Comparison of ENCODE assay signal across 13 mouse cellular contexts in the genomic region with DNA sequence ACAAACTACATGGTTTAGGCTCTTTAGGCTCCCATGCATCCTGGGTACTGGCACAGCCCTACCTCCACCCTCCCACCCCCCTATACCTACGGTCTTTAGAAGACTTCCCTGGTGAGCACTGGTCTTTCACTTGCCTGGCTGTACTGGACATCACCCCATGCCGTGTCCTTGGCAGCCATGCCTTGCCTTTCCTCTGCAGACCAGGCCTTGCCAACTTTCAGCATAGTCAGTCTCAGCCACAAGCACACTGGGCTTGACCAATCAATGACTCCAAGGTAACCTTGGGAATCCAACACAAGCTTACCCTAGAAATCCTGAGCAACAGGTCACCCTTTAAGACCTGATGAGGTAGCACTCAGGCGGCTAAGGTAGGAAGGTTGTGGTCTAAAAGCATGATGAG. TPM values are rescaled to one million over a fixed set of nuclear protein-coding genes. Genes with fewer than 3 reads are reported as not detected.
DNase-seq lines count a peak whose midpoint lies in the region; ATAC-seq and TF ChIP-seq lines count a peak whose summit lies in the region.
"Had no signal": no experiment of that assay in that cellular context is flagged by ENCODE, and none has a peak within 500 bp of the region (broad histone marks: within the 10 kb centered on the region; RNA-seq: fewer than 3 reads in every experiment).

No protein-coding gene starts in this region.

- TF ChIP-seq CTCF in liver, adult 2 months (IDR thresholded peaks at IDR 0.05; ENCODE audit: low read depth, low read length): no peak

- peaks cover 22% of the 10 kb centered on the region; the same call in 1 of the 2 replicates for H3K79me2 ChIP-seq in liver, adult 2 months (ENCODE audit: control insufficient read depth, insufficient read depth, low read length)
- peaks cover 99% of the 10 kb centered on the region for H3K79me2 ChIP-seq in myocyte (ENCODE audit: control insufficient read depth, insufficient read depth)

- no peaks in the 10 kb centered on the region for H3K27me3 ChIP-seq in heart, embryonic 11.5 days (ENCODE audit: control insufficient read depth, insufficient read depth, low read length)
- H3K27me3 ChIP-seq in liver, adult 2 months (ENCODE audit: control insufficient read depth, insufficient read depth, low read length): no peaks in the 10 kb centered on the region
- no peaks in the 10 kb centered on the region for H3K27me3 ChIP-seq in myocyte (ENCODE audit: control insufficient read depth, insufficient read depth, insufficient read length)
- no peaks in the 10 kb centered on the region for H3K27me3 ChIP-seq in forebrain, embryonic 10.5 days (ENCODE audit: poor library complexity, severe bottlenecking)
- H3K27me3 ChIP-seq: lung, embryonic 15.5 days had no signal

- DNase-seq in heart, adult 11 months: peak; percentile 93
- peak; percentile 73 for DNase-seq in liver, adult 2 months (ENCODE audit: extremely low read depth, low read depth, low spot score)
- no peak for DNase-seq in liver
- DNase-seq in forebrain, embryonic 10.5 days (ENCODE audit: extremely low spot score, low spot score): no peak
- DNase-seq in ovary, postnatal 36 days (ENCODE audit: low spot score): no peak
- DNase-seq: heart, postnatal 36 days; retina, postnatal 1 day; thymus, adult 2 months had no signal

- no peak overlapping the region for H3K4me2 ChIP-seq in heart, embryonic 11.5 days
- peak overlapping the region; percentile 12 for H3K4me2 ChIP-seq in myocyte (ENCODE audit: low read depth)
- H3K4me2 ChIP-seq: lung, embryonic 15.5 days had no signal

- no peak for ATAC-seq in heart, embryonic 11.5 days (replicated peaks; ENCODE audit: insufficient number of reproducible peaks, low FRiP score, low TSS enrichment)

- no peaks in the 10 kb centered on the region for H3K9me3 ChIP-seq in heart, embryonic 11.5 days (replicated peaks; ENCODE audit: control insufficient read depth, low read length)
- H3K9me3 ChIP-seq in forebrain, embryonic 10.5 days: peaks cover 3% of the 10 kb centered on the region
- H3K9me3 ChIP-seq: lung, embryonic 15.5 days; midbrain, embryonic 10.5 days had no signal

- no peak overlapping the region for H3K9ac ChIP-seq in heart, embryonic 11.5 days (ENCODE audit: low read depth, low read length)
- H3K9ac ChIP-seq in liver, adult 2 months (ENCODE audit: low read depth, low read length): no peak overlapping the region
- H3K9ac ChIP-seq: lung, embryonic 15.5 days had no signal

- no peak for TF ChIP-seq POLR2A in liver, adult 2 months (IDR thresholded peaks at IDR 0.05; ENCODE audit: extremely low read depth, insufficient read depth, low read length)
- TF ChIP-seq POLR2A in myocyte (IDR thresholded peaks at IDR 0.05; ENCODE audit: insufficient read length, low read depth): no peak

- 90% methylated on average over 3 of the region's 3 CpGs for WGBS in heart, embryonic 11.5 days (ENCODE audit: insufficient replicate concordance)
- WGBS in liver, adult 2 months: 47% methylated on average over 3 of the region's 3 CpGs
- WGBS in forebrain, embryonic 10.5 days: 96% methylated on average over 3 of the region's 3 CpGs

- H3ac ChIP-seq in myocyte (ENCODE audit: control insufficient read depth, insufficient read length): no peak overlapping the region

- no peak overlapping the region for H3K4me3 ChIP-seq in heart, embryonic 11.5 days (ENCODE audit: low read depth, low read length)
- H3K4me3 ChIP-seq in liver, adult 2 months (ENCODE audit: insufficient read depth, low read depth, low read length): no peak overlapping the region
- H3K4me3 ChIP-seq in brown adipose tissue, adult 24 weeks (ENCODE audit: insufficient read depth, low read depth, low read length): no peak overlapping the region
- H3K4me3 ChIP-seq in myocyte: no peak overlapping the region
- H3K4me3 ChIP-seq in forebrain, embryonic 10.5 days: no peak overlapping the region
- H3K4me3 ChIP-seq: lung, embryonic 15.5 days; midbrain, embryonic 10.5 days had no signal

- H3K36me3 ChIP-seq in heart, embryonic 11.5 days (ENCODE audit: control insufficient read depth, insufficient read depth, low read length): peaks cover 36% of the 10 kb centered on the region
- H3K36me3 ChIP-seq in liver, adult 2 months (ENCODE audit: control insufficient read depth, insufficient read depth, low read length): peaks cover 2% of the 10 kb centered on the region; the same call in 1 of the 2 replicates
- H3K36me3 ChIP-seq in myocyte (ENCODE audit: control insufficient read depth, insufficient read depth): peaks cover 26% of the 10 kb centered on the region
- peaks cover 99% of the 10 kb centered on the region for H3K36me3 ChIP-seq in forebrain, embryonic 10.5 days (replicated peaks)

- peaks cover 25% of the 10 kb centered on the region for H3K4me1 ChIP-seq in heart, embryonic 11.5 days (ENCODE audit: control insufficient read depth, insufficient read depth, low read length)
- peaks cover 27% of the 10 kb centered on the region for H3K4me1 ChIP-seq in liver, adult 2 months (ENCODE audit: control insufficient read depth, insufficient read depth, low read length)
- peaks cover 43% of the 10 kb centered on the region for H3K4me1 ChIP-seq in brown adipose tissue, adult 24 weeks (ENCODE audit: control insufficient read depth, insufficient read depth, insufficient read length, low read length)
- H3K4me1 ChIP-seq in forebrain, embryonic 10.5 days: 0 out of 2 replicates have a peak, but pooled peaks cover 5% of the 10 kb centered on the region

- no peak overlapping the region for H3K27ac ChIP-seq in heart, embryonic 11.5 days (ENCODE audit: low read depth, low read length)
- peak overlapping the region; percentile 47 for H3K27ac ChIP-seq in liver, adult 2 months (replicated peaks; ENCODE audit: insufficient read depth, low read depth, low read length)
- H3K27ac ChIP-seq in brown adipose tissue, adult 24 weeks (replicated peaks; ENCODE audit: low read depth, low read length): peak overlapping the region; percentile 99
- no peak overlapping the region for H3K27ac ChIP-seq in forebrain, embryonic 10.5 days
- H3K27ac ChIP-seq: lung, embryonic 15.5 days; midbrain, embryonic 10.5 days had no signal

TF ChIP-seq in myocyte, 11 proteins besides CTCF, POLR2A, EP300 and RAD21:
- peak; percentile 19 for TF ChIP-seq POLR2AphosphoS2 (IDR thresholded peaks at IDR 0.05; ENCODE audit: insufficient read length, low read depth)
- TF ChIP-seq REST (IDR thresholded peaks at IDR 0.05; ENCODE audit: insufficient read depth, insufficient read length): no peak

RNA-seq across cellular contexts. Expression of gene Ywhag, which starts 17.8 kb away (rescaled TPM):
- polyA plus RNA-seq in heart, embryonic 11.5 days (2014; fragmentation: Nextera tagmentation; extraction: Ambion mirVana): 103 and 108 TPM in 2 replicates
- 23.0 and 30.9 TPM in 2 replicates for total RNA-seq in liver, adult 2 months (2014; rRNA removed)
- polyA plus RNA-seq in liver, adult 2 months (2012; rRNA removed): 42.4 and 50.4 TPM in 2 replicates
- polyA plus RNA-seq in brown adipose tissue, adult 24 weeks (2012; ENCODE audit: insufficient read depth, insufficient read length, missing spikeins): 499 and 545 TPM in 2 replicates
- 244 TPM for polyA plus RNA-seq in myocyte (2012; fragmentation: generic; extraction: Trizol)
- 264 and 283 TPM in 2 replicates for polyA plus RNA-seq in forebrain, embryonic 10.5 days (2016; fragmentation: Nextera tagmentation; extraction: Ambion mirVana)

RNA-seq across cellular contexts. Expression of gene Hspb1, which starts 28.9 kb away (rescaled TPM):
- 815 and 827 TPM in 2 replicates for polyA plus RNA-seq in heart, embryonic 11.5 days (2014; fragmentation: Nextera tagmentation; extraction: Ambion mirVana)
- 18.9 and 19.5 TPM in 2 replicates for total RNA-seq in liver, adult 2 months (2014; rRNA removed)
- polyA plus RNA-seq in liver, adult 2 months (2012; rRNA removed): 10.9 and 24.3 TPM in 2 replicates
- polyA plus RNA-seq in brown adipose tissue, adult 24 weeks (2012; ENCODE audit: insufficient read depth, insufficient read length, missing spikeins): 233 and 423 TPM in 2 replicates
- polyA plus RNA-seq in myocyte (2012; fragmentation: generic; extraction: Trizol): 622 TPM
- polyA plus RNA-seq in forebrain, embryonic 10.5 days (2016; fragmentation: Nextera tagmentation; extraction: Ambion mirVana): 7.2 and 7.6 TPM in 2 replicates

RNA-seq across cellular contexts. Expression of gene Ssc4d, which starts 57.7 kb away (rescaled TPM):
- polyA plus RNA-seq in heart, embryonic 11.5 days (2014; fragmentation: Nextera tagmentation; extraction: Ambion mirVana): 0.93 and 2.3 TPM in 2 replicates
- 4.0 and 4.8 TPM in 2 replicates for total RNA-seq in liver, adult 2 months (2014; rRNA removed)
- 5.8 and 6.5 TPM in 2 replicates for polyA plus RNA-seq in liver, adult 2 months (2012; rRNA removed)
- polyA plus RNA-seq in brown adipose tissue, adult 24 weeks (2012; ENCODE audit: insufficient read depth, insufficient read length, missing spikeins): 2.9 and 6.7 TPM in 2 replicates
- polyA plus RNA-seq in myocyte (2012; fragmentation: generic; extraction: Trizol): 2.4 TPM
- polyA plus RNA-seq in forebrain, embryonic 10.5 days (2016; fragmentation: Nextera tagmentation; extraction: Ambion mirVana): 1.7 and 1.9 TPM in 2 replicates

Comparison
In these comparisons a context has a peak if more than half of its experiments do, and no peak if none do; other contexts are left out.
1. DNase-seq: peak in heart, adult 11 months (single experiment) and liver, adult 2 months (single experiment); none in liver (single experiment), forebrain, embryonic 10.5 days (single experiment) and ovary, postnatal 36 days (single experiment).
2. H3K27ac ChIP-seq: peak in liver, adult 2 months (single experiment) and brown adipose tissue, adult 24 weeks (single experiment); none in heart, embryonic 11.5 days (single experiment) and forebrain, embryonic 10.5 days (single experiment).